Mouse (Mus musculus): ENCODE results near the gene Dazap2.

DNA sequence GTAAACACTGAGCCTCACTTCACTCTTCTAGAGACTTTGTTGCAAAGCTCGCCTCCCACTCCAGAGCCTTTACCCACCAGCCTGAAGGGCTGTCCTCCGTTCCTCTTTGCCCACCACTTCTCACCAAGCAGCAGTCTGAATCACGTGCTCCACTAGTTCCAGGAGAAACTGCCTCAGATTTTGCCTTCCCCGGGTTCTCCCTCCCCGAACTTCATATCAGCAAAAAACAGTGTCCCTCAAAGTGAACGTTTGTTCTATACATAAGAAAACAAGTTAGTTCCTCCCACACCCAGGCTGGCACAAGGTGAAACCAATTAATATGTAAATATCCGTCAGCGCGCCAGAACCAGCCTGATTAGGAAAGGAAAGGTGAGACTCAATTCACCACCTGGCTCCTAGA is 20.1 kb downstream of the Dazap2 start:
- TF ChIP-seq CTCF (conservative IDR thresholded peaks at IDR 0.05; ENCODE audit: low read length) (no peak), NANOG (IDR thresholded peaks at IDR 0.05; ENCODE audit: borderline replicate concordance, low read length) (no peak), POU5F1 (IDR thresholded peaks at IDR 0.05; ENCODE audit: borderline replicate concordance, low read length) (no peak)
